Mouse (Mus musculus) CH12.LX (cell line): ENCODE measurements around the gene C730034F03Rik. TPM values are rescaled to one million over a fixed set of nuclear protein-coding genes. Genes with fewer than 3 reads are reported as not detected.

Experiments
- DNase-seq: peaks from one replicate; pipeline ENCODE4 v3.0.0-alpha.2; 2013; ENCODE audit errors: extremely low read depth
- H3K27ac ChIP-seq: 2 replicates; pipeline ENCODE4 v1.5.1; 2012; ENCODE audit warnings: low read depth, mild to moderate bottlenecking, control low read depth, moderate library complexity; ENCODE audit not compliant: insufficient read depth
- H3K27me3 ChIP-seq: replicated peaks from 2 replicates; pipeline ENCODE3; 2012; ENCODE audit warnings: inconsistent platforms
- H3K36me3 ChIP-seq, 2 experiments: replicated peaks in 1 of 2; 2 replicates each; pipeline versions ENCODE3 to v1.6.1; 2012; ENCODE audit warnings: inconsistent platforms in 1 of 2, low read length in 1 of 2, mild to moderate bottlenecking in 1 of 2, mixed read lengths in 1 of 2, moderate library complexity in 1 of 2; ENCODE audit not compliant: control insufficient read depth in 1 of 2, insufficient read depth in 1 of 2
- H3K4me1 ChIP-seq, 2 experiments: 2 replicates each; pipeline ENCODE4 v1.6.1; 2012; ENCODE audit warnings: inconsistent platforms in 1 of 2, moderate library complexity in 1 of 2; ENCODE audit not compliant: insufficient read depth in 2 of 2, control insufficient read depth in 1 of 2
- H3K4me2 ChIP-seq: 2 replicates; pipeline ENCODE4 v1.6.1; 2012; ENCODE audit warnings: low read depth, mild to moderate bottlenecking, control low read depth; ENCODE audit not compliant: poor library complexity, insufficient read depth, severe bottlenecking
- H3K4me3 ChIP-seq, 3 experiments: fragments of 150-350 bp in 1 of 3; sonication (generic) in 1 of 3; replicated peaks in 1 of 3; 2 replicates each; pipeline versions ENCODE3 to v1.5.1; 2011 to 2012; ENCODE audit warnings: low read depth in 2 of 3, low read length in 2 of 3, mild to moderate bottlenecking in 2 of 3, moderate library complexity in 2 of 3, control low read depth in 1 of 3, improper control_type of control experiment in 1 of 3, inconsistent platforms in 1 of 3, mixed read lengths in 1 of 3; ENCODE audit not compliant: poor library complexity in 1 of 3
- H3K79me2 ChIP-seq: replicated peaks from 2 replicates; pipeline ENCODE4 v1.6.1; 2012; ENCODE audit warnings: mild to moderate bottlenecking, moderate library complexity; ENCODE audit not compliant: control insufficient read depth, poor library complexity, insufficient read depth, severe bottlenecking; ENCODE audit errors: extremely low read depth
- H3K9ac ChIP-seq: 2 replicates; pipeline ENCODE4 v1.6.1; 2012; ENCODE audit warnings: low read depth, mild to moderate bottlenecking, control low read depth, moderate library complexity; ENCODE audit not compliant: insufficient read depth
- H3K9me3 ChIP-seq: replicated peaks from 2 replicates; pipeline ENCODE3; 2012; ENCODE audit warnings: low read length, inconsistent platforms, mixed read lengths
- CTCF ChIP-seq, 2 experiments: IDR thresholded peaks in 1 of 2; conservative IDR thresholded peaks in 1 of 2; 2 replicates each; pipeline ENCODE4 v1.5.1; 2011 to 2012; ENCODE audit warnings: low read depth in 2 of 2, low read length in 2 of 2, improper control_type of control experiment in 1 of 2, inconsistent platforms in 1 of 2, mild to moderate bottlenecking in 1 of 2, moderate library complexity in 1 of 2
- E2F4 ChIP-seq: IDR thresholded peaks from 2 replicates; pipeline ENCODE4 v1.6.1; 2011; ENCODE audit warnings: low read depth, low read length, improper control_type of control experiment; ENCODE audit not compliant: insufficient replicate concordance
- ELF1 ChIP-seq: IDR thresholded peaks from 2 replicates; pipeline ENCODE4 v1.6.1; 2014; ENCODE audit warnings: low read depth, mild to moderate bottlenecking, inconsistent platforms, low read length, improper control_type of control experiment
- IRF4 ChIP-seq: IDR thresholded peaks from 2 replicates; pipeline ENCODE4 v1.6.1; 2014; ENCODE audit warnings: low read depth, mild to moderate bottlenecking, inconsistent platforms, low read length, improper control_type of control experiment
- JUND ChIP-seq: conservative IDR thresholded peaks from 2 replicates; pipeline ENCODE4 v1.6.1; 2011; ENCODE audit warnings: low read depth, low read length, improper control_type of control experiment
- KAT2A ChIP-seq: IDR thresholded peaks from 2 replicates; pipeline ENCODE4 v1.6.1; 2012; ENCODE audit warnings: low read length, improper control_type of control experiment, inconsistent platforms; ENCODE audit not compliant: insufficient replicate concordance
- MAZ ChIP-seq: IDR thresholded peaks from 2 replicates; pipeline ENCODE4 v1.6.1; 2012; ENCODE audit warnings: low read depth, mild to moderate bottlenecking, inconsistent platforms, low read length, improper control_type of control experiment, moderate library complexity
- MEF2A ChIP-seq: IDR thresholded peaks from 2 replicates; pipeline ENCODE4 v1.6.1; 2014; ENCODE audit warnings: low read depth, mild to moderate bottlenecking, inconsistent platforms, low read length, improper control_type of control experiment, borderline replicate concordance
- MXI1 ChIP-seq: IDR thresholded peaks from 2 replicates; pipeline ENCODE4 v1.6.1; 2011; ENCODE audit warnings: mild to moderate bottlenecking, low read depth, low read length, improper control_type of control experiment
- NELFE ChIP-seq: IDR thresholded peaks from 2 replicates; pipeline ENCODE4 v1.6.1; 2011; ENCODE audit warnings: low read depth, low read length, improper control_type of control experiment
- NRF1 ChIP-seq: IDR thresholded peaks from 2 replicates; pipeline ENCODE4 v1.6.1; 2014; ENCODE audit warnings: low read depth, mild to moderate bottlenecking, inconsistent platforms, low read length, improper control_type of control experiment, moderate library complexity
- PAX5 ChIP-seq: IDR thresholded peaks from 2 replicates; pipeline ENCODE4 v1.6.1; 2012; ENCODE audit warnings: low read length, inconsistent platforms, mixed read lengths
- POLR2A ChIP-seq: IDR thresholded peaks from 2 replicates; pipeline ENCODE4 v1.6.1; 2011; ENCODE audit warnings: low read depth, mild to moderate bottlenecking, improper control_type of control experiment, low read length
- POLR2AphosphoS2 ChIP-seq: IDR thresholded peaks from 2 replicates; pipeline ENCODE4 v1.6.1; 2011; ENCODE audit warnings: low read depth, low read length, improper control_type of control experiment
- TCF12 ChIP-seq: IDR thresholded peaks from 2 replicates; pipeline ENCODE4 v1.6.1; 2014; ENCODE audit warnings: low read depth, mild to moderate bottlenecking, inconsistent platforms, low read length, improper control_type of control experiment
- USF2 ChIP-seq: conservative IDR thresholded peaks from 2 replicates; pipeline ENCODE4 v1.6.1; 2011; ENCODE audit warnings: low read depth, low read length, improper control_type of control experiment
- dilution Hi-C: fragments of 300-500 bp; cut with MboI; formaldehyde crosslinking; loops from 2 replicates; pipeline ENCODE4 v1.14.3; 2020; ENCODE audit warnings: low sequenced_read_pairs; ENCODE audit not compliant: extremely low pct_unique_long_range_greater_than_20kb, extremely low pct_ligation_motif_present
- in situ Hi-C: fragments of 300-500 bp; cut with MboI; formaldehyde crosslinking; loops from 3 replicates; pipeline ENCODE4 v1.14.3; 2019; ENCODE audit warnings: low sequenced_read_pairs, low pct_ligation_motif_present, low pct_unique_long_range_greater_than_20kb, mixed read lengths
- polyA plus RNA-seq: library from polyadenylated mRNA; unstranded; fragments of >175 nt; gene quantifications from 2 replicates; pipeline ENCODE4 v1.2.1, GENCODE M21; 2012; ENCODE audit warnings: low read depth; ENCODE audit not compliant: insufficient read length
- total RNA-seq, 2 experiments: library from RNA; depleted of rRNA; stranded (reverse); fragments of 300-350 nt in 1 of 2; fragments of >200 nt in 1 of 2; gene quantifications; 2 replicates each; pipeline ENCODE4 v1.2.3; 2012 to 2014

Gene C730034F03Rik
- total and polyA plus RNA-seq, 3 experiments = 0.35 to 3.6 (median 1.1) TPM

DNA sequence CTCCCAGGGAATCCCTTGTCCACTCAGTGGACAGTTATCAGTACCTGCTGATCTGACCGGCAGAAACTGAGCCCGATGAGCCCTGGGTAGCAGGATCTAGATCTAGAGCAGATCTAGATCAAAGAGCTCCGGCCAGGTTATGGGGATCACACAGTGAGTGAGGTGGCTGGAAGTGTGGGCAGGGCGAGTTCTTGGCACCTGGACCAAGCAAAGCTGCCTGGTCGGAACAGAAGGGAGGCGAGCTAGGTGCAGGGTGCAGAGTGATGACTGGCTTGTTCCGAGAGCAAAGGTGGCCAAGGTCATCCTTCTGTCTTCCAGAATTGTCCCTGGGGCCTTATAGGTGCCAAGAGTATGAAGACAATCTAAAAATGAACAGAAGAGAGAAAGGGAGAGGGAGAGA lies 30.4 kb downstream of the C730034F03Rik start:
- Histone ChIP-seq H3K4me2 (no peak overlapping the region), H3K9me3 (no peaks in the 10 kb centered on the region), H3K36me3 (no peaks in the 10 kb centered on the region), H3K27me3 (peaks cover 76% of the 10 kb centered on the region), H3K4me3 (no peak overlapping the region), H3K79me2 (no peaks in the 10 kb centered on the region), H3K27ac (no peak overlapping the region), H3K4me1 (peaks cover 3 to 5% of the 10 kb centered on the region in 2 experiments), H3K9ac (no peak overlapping the region)
- TF ChIP-seq PAX5 = no peak
- dilution Hi-C loops (no loop called here), in situ Hi-C loops (no loop called here)
- no peak for DNase-seq

DNA sequence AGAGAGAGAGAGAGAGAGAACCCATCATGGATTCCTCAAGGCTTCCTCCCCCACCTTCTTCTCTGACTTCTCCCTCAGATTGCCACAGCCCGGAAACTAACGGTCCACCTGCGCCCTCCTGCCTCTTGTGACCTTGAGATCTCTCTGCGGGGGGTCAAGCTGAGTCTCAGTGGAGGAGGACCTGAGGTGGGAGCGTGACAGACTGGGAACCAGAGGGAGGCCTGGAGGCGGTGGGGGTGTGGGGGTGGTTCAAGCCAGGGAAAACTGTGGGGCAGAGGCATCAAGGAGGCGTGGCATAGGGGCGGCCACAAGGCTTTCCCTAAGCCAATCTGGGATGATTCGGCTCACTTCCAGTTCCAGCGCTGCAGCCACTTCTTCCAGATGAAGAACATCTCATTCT lies 30.9 kb downstream of the C730034F03Rik start:
- H3K27me3 ChIP-seq = peaks cover 75% of the 10 kb centered on the region
- no peaks in the 10 kb centered on the region for H3K79me2 ChIP-seq
- no peak overlapping the region for H3K4me2 ChIP-seq
- H3K4me1 ChIP-seq = peaks cover 3 to 5% of the 10 kb centered on the region in 2 experiments
- in situ Hi-C loops = no loop called here
- DNase-seq = no peak
- no peak overlapping the region for H3K27ac ChIP-seq
- no peak overlapping the region for H3K4me3 ChIP-seq
- TF ChIP-seq KAT2A (no peak), POLR2AphosphoS2 (no peak), NRF1 (no peak), MXI1 (no peak)
- dilution Hi-C loops = no loop called here
- no peak overlapping the region for H3K9ac ChIP-seq
- H3K36me3 ChIP-seq = no peaks in the 10 kb centered on the region
- H3K9me3 ChIP-seq = no peaks in the 10 kb centered on the region

DNA sequence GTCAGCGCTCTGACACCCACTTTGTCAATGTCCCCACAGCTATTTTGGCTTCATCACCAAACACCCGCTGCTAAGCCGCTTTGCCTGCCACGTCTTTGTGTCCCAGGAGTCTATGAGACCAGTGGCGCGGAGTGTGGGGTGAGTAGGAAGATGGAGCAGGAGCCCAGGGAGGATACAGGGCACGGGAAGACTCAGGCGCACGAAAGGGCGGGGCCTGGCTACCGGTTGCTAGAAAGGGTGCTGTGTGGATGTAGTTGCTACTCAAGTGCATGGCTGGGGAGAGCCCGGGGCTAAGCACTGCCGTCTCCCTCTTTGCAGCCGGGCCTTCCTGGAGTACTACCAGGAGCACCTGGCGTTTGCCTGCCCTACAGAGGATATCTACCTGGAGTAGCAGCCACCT lies 31.9 kb downstream of the C730034F03Rik start:
- no peak for TF ChIP-seq POLR2AphosphoS2
- TF ChIP-seq JUND = no peak
- no peak for TF ChIP-seq IRF4
- no peak for TF ChIP-seq MAZ
- no peak for TF ChIP-seq KAT2A
- TF ChIP-seq TCF12 = no peak
- TF ChIP-seq USF2 = no peak
- TF ChIP-seq PAX5 = no peak
- no peak for TF ChIP-seq E2F4
- TF ChIP-seq POLR2A = no peak
- TF ChIP-seq MEF2A = no peak
- no peak for TF ChIP-seq NELFE
- no peak for TF ChIP-seq ELF1
- TF ChIP-seq CTCF (conservative IDR thresholded peaks at IDR 0.05 in 1 of 2, IDR thresholded peaks at IDR 0.05 in 1 of 2; ENCODE audit: low read depth in 2 of 2, low read length in 2 of 2) = no peak
- TF ChIP-seq NRF1 = no peak
- TF ChIP-seq MXI1 = no peak
- TF ChIP-seq, all 38 proteins: peak for 0
- Histone ChIP-seq H3K4me1 (peaks cover 3 to 5% of the 10 kb centered on the region in 2 experiments), H3K79me2 (no peaks in the 10 kb centered on the region), H3K27ac (no peak overlapping the region), H3K36me3 (no peaks in the 10 kb centered on the region), H3K4me2 (no peak overlapping the region), H3K9ac (no peak overlapping the region), H3K27me3 (peaks cover 67% of the 10 kb centered on the region), H3K4me3 (no peak overlapping the region), H3K9me3 (no peaks in the 10 kb centered on the region)
- in situ Hi-C loops = no loop called here
- dilution Hi-C loops = no loop called here
- no peak for DNase-seq
